Mouse (Mus musculus) liver, adult 2 months (tissue): Measurements from ENCODE around the gene Eef2. TPM values are rescaled to one million over a fixed set of nuclear protein-coding genes. Genes with fewer than 3 reads are reported as not detected.
"Not testable (repeated sequence)": the region's sequence is repeated elsewhere in the genome, so short reads cannot be mapped to it uniquely, and the experiment has no call there.

Experiments
- DNase-seq: peaks from one replicate; pipeline ENCODE4 v3.0.0-alpha.2; 2011; ENCODE audit warnings: low read depth, low spot score; ENCODE audit errors: extremely low read depth
- H3K27ac ChIP-seq: fragments of 200-500 bp; replicated peaks from 2 replicates; pipeline ENCODE4 v1.5.1; 2012; ENCODE audit warnings: low read depth, mild to moderate bottlenecking, control low read depth, inconsistent platforms, low read length; ENCODE audit not compliant: insufficient read depth
- H3K27me3 ChIP-seq: fragments of 200-500 bp; 2 replicates; pipeline ENCODE4 v1.6.1; 2012; ENCODE audit warnings: mild to moderate bottlenecking, moderate library complexity, low read length, inconsistent platforms; ENCODE audit not compliant: control insufficient read depth, insufficient read depth
- H3K36me3 ChIP-seq: fragments of 200-500 bp; 2 replicates; pipeline ENCODE4 v1.6.1; 2012; ENCODE audit warnings: low read length, inconsistent platforms; ENCODE audit not compliant: control insufficient read depth, insufficient read depth
- H3K4me1 ChIP-seq: fragments of 200-500 bp; 2 replicates; pipeline ENCODE4 v1.6.1; 2011; ENCODE audit warnings: low read length; ENCODE audit not compliant: control insufficient read depth, insufficient read depth
- H3K4me3 ChIP-seq: fragments of 200-500 bp; 2 replicates; pipeline ENCODE4 v1.5.1; 2011; ENCODE audit warnings: low read depth, mild to moderate bottlenecking, control low read depth, low read length, moderate library complexity; ENCODE audit not compliant: insufficient read depth
- H3K79me2 ChIP-seq: fragments of 200-500 bp; 2 replicates; pipeline ENCODE4 v1.6.1; 2012; ENCODE audit warnings: inconsistent platforms, mild to moderate bottlenecking, low read length, moderate library complexity; ENCODE audit not compliant: control insufficient read depth, insufficient read depth
- H3K9ac ChIP-seq: fragments of 200-500 bp; 2 replicates; pipeline ENCODE4 v1.6.1; 2012; ENCODE audit warnings: low read depth, mild to moderate bottlenecking, control low read depth, inconsistent platforms, low read length
- CTCF ChIP-seq: fragments of 200-500 bp; IDR thresholded peaks from 2 replicates; pipeline ENCODE4 v1.5.1; 2011; ENCODE audit warnings: low read depth, low read length, control low read depth
- POLR2A ChIP-seq: fragments of 200-500 bp; IDR thresholded peaks from 2 replicates; pipeline ENCODE4 v1.6.1; 2011; ENCODE audit warnings: low read length, control low read depth; ENCODE audit not compliant: insufficient read depth; ENCODE audit errors: extremely low read depth
- WGBS: fragments of 180-500 bp; shearing (Covaris S2); methylation state at CpG from one replicate; pipeline ENCODE4 v1.1.7; 2018; 5-methylcytosine and 5-hydroxymethylcytosine counted together
- polyA plus RNA-seq: library from polyadenylated mRNA; depleted of rRNA; stranded (reverse); fragments of >200 nt; gene quantifications from 2 replicates; pipeline ENCODE4 v1.2.3, GENCODE M21; 2012
- total RNA-seq: library from RNA; depleted of rRNA; stranded (reverse); fragments of >200 nt; gene quantifications from 2 replicates; pipeline ENCODE4 v1.2.3, GENCODE M21; 2014

The Eef2 gene
- total and polyA plus RNA-seq, 2 experiments = 812 to 1,204 TPM

DNA sequence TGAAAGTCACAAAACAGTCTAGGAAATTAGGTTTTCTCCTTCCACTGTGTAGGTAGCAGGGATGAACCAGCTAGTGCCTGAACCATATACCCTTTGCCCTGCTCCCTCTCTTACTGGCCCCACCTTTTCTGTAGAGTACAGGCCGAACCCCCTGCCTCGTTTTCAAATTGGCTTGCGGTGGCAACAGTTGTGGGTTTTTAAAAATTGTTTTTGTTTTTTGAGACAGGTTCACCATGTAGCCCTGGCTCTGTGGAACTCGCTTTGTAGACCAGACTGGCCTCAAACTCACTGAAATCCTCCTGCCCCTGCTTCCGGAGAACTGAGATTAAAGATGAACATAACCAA lies 8.4 kb upstream of the Eef2 start:
- no peak for DNase-seq
- no peaks in the 10 kb centered on the region for H3K27me3 ChIP-seq
- peak overlapping the region; percentile 7; the same call in 1 of the 2 replicates for H3K4me3 ChIP-seq
- H3K79me2 ChIP-seq = peaks cover 30% of the 10 kb centered on the region
- 16% methylated on average over 5 of the region's 5 CpGs for WGBS
- H3K4me1 ChIP-seq = peaks cover 7% of the 10 kb centered on the region
- no peaks in the 10 kb centered on the region for H3K36me3 ChIP-seq
- no peak for TF ChIP-seq CTCF
- TF ChIP-seq POLR2A = no peak
- H3K9ac ChIP-seq = peak overlapping the region; percentile 15; the same call in 1 of the 2 replicates
- H3K27ac ChIP-seq = peak overlapping the region; percentile 32

DNA sequence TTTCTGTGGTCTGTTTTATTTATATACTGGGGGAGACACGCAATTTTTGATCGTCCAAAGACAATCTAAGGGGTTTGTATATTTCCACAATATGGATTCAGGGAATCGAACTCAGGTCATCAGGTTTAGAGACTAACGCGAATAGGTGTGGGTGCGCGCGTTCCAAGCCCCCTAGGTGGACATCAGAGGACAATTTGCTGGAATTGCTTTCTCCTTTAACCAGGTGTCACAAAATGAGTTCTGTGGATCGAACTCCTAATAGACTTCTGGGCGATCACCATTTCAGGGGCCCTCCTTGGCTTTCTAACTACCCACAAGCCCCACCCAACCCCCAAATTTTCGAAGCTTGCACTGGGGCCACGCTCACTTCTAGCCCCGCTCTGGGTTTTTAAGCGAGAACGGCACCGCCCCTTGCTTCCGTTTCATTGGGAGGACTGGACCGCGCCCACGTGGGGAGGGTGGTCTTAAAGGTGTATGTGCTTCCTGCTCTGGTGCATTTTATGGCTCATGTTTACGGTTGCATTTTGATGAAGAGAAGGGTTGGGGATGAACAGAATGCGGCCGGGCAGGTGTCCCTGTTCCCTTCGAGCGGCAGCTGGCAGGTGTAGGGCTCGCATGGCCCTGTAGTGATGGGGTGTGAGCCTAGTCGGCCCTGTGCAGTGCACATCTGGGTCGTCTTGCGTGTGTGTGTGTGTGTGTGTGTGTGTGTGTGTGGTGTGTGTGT lies 7.7 kb upstream of the Eef2 start:
- peak overlapping the region; percentile 99 for H3K4me3 ChIP-seq
- no peak for TF ChIP-seq POLR2A
- TF ChIP-seq CTCF = no peak
- H3K36me3 ChIP-seq = no peaks in the 10 kb centered on the region
- peak overlapping the region; percentile 96 for H3K27ac ChIP-seq
- no peaks in the 10 kb centered on the region for H3K27me3 ChIP-seq
- WGBS = 3% methylated on average over 29 of the region's 29 CpGs
- peak; percentile 76 for DNase-seq
- peak overlapping the region; percentile 97 for H3K9ac ChIP-seq
- peaks cover 26% of the 10 kb centered on the region for H3K79me2 ChIP-seq
- H3K4me1 ChIP-seq = peaks cover 9% of the 10 kb centered on the region

DNA sequence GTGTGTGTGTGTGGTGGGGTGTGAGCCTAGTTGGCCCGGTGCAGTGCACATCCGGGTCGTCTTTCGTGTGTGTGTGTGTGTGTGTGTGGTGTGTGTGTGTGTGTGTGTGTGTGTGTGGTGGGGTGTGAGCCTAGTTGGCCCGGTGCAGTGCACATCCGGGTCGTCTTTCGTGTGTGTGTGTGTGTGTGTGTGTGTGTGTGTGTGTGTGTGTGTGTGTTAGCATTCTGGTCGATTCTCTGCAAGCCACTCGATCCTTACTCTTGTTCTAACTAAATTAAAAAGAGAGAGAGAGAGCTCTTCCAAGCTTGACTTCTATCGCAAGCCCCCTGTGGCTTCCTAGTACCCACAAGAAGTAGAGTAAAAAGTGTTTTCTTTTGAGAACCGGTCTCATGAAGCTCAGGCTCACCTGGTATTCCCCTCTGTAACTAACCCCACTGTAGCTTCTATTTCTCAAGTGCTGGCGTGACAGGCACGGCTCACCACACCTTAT lies 7.0 kb upstream of the Eef2 start:
- not testable (repeated sequence) for H3K4me3 ChIP-seq, H3K9ac ChIP-seq, H3K4me1 ChIP-seq, H3K27me3 ChIP-seq, H3K36me3 ChIP-seq
- peak overlapping the region; percentile 13; the same call in 1 of the 2 replicates for H3K27ac ChIP-seq
- 22% methylated on average over 10 of the region's 14 CpGs for WGBS
- H3K79me2 ChIP-seq = peaks cover 22% of the 10 kb centered on the region
- peak; percentile 33 for DNase-seq

DNA sequence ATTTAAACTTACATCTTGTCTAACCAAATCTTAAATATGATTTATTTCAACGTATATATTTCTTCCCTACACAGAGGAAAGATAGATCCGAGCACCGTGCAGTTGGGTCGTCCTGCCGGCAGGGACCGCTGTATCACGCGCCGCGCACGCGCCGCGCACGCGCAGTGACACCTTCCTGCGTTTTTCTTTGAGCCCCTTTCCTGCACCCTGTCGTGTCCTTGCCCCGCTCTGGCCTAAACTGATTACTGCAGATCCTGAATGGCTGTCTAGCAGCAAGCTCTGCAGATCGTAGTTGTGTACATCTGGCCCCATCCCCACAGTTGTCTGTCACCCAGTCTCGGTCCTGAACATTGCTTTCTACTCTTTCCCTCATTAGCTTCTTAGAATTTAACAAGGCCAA lies 3.3 kb upstream of the Eef2 start:
- Histone ChIP-seq H3K36me3 (peaks cover 6% of the 10 kb centered on the region; the same call in 1 of the 2 replicates), H3K27ac (peak overlapping the region; percentile 79), H3K9ac (peak overlapping the region; percentile 77), H3K27me3 (no peaks in the 10 kb centered on the region), H3K4me1 (peaks cover 17% of the 10 kb centered on the region), H3K4me3 (0 out of 2 replicates have a peak overlapping the region, but pooled peaks have one; percentile 19), H3K79me2 (peaks cover 15% of the 10 kb centered on the region)
- TF ChIP-seq CTCF = peak; percentile 86
- no peak for TF ChIP-seq POLR2A
- WGBS = 12% methylated on average over 21 of the region's 21 CpGs
- peak; percentile 63 for DNase-seq

DNA sequence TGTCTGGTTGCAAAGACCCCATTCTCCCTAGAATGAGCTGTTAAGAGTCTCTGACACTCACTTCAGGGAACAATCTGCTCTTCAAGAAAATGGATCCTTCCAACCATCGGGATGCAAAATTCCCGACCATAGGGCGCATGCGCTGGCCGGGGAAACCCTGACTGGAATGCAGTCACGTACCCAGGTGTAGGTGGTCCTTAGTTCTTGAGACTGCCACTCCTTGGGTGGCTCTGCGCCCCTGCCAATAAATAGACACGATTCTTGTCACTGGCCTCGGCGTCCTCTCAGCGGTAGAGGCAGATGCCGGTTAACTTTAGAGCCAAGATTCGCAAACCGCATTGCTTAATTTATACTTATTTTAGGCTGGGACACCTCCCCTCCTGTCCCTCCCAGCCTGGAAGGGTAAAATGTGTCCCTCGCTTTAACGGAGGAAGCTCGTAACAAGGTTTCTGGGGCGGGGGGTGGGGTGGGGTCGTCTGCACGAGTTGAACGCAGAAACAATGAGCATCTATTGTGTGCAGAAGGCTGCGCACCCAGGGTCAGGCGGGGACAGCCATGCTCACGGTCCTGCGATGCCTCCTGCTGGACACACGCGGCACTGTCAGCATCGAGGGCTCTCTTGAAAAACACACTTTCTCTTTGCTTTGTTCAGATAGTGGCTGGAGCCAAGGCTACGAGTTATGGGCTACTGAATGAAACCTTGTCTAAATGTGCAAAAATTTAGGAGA lies 1.6 kb upstream of the Eef2 start:
- H3K27me3 ChIP-seq = no peaks in the 10 kb centered on the region
- H3K79me2 ChIP-seq = peaks cover 20% of the 10 kb centered on the region
- H3K4me1 ChIP-seq = peaks cover 22% of the 10 kb centered on the region
- no peak overlapping the region for H3K9ac ChIP-seq
- 12% methylated on average over 29 of the region's 29 CpGs for WGBS
- no peak for TF ChIP-seq POLR2A
- peak; percentile 99 for TF ChIP-seq CTCF
- DNase-seq = peak; percentile 57
- peak overlapping the region; percentile 58; the same call in 1 of the 2 replicates for H3K27ac ChIP-seq
- H3K36me3 ChIP-seq = peaks cover 22% of the 10 kb centered on the region
- H3K4me3 ChIP-seq = no peak overlapping the region

DNA sequence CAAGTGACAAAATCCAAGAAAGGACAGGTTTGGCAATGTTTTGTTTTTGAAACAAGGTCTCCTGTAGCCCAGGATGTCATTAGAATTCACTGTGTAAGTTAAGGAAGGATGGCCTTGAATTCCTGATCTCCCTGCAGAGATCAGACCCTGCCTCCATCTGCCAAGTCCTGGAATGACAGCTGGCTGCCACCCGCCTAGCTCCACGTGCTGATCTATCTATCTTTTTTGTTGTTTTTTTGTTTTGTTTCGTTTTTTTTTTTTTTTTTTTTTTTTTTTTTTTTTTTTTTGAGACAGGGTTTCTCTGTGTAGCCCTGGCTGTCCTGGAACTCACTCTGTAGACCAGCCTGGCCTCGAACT lies 1.1 kb upstream of the Eef2 start:
- not testable (repeated sequence) for H3K27me3 ChIP-seq, DNase-seq, H3K4me3 ChIP-seq, H3K9ac ChIP-seq
- Histone ChIP-seq H3K36me3 (peaks cover 28% of the 10 kb centered on the region), H3K79me2 (peaks cover 20% of the 10 kb centered on the region), H3K27ac (peak overlapping the region; percentile 94), H3K4me1 (peaks cover 22% of the 10 kb centered on the region)
- WGBS = 3% methylated on average over 4 of the region's 4 CpGs
